Mouse (Mus musculus) heart, embryonic 13.5 days (tissue): ENCODE results near the gene A830031A19Rik. TPM values are rescaled to one million over a fixed set of nuclear protein-coding genes. Genes with fewer than 3 reads are reported as not detected.

Experiments used
- ATAC-seq: fragments of 200-750 bp; cut with Nextera tagmentation; 2 replicates; pipeline ENCODE4 v1.8.0; 2017; ENCODE audit warnings: moderate TSS enrichment; ENCODE audit not compliant: insufficient number of reproducible peaks, low FRiP score, low TSS enrichment; ENCODE audit errors: extremely low read depth
- H3K27ac ChIP-seq: fragments of 300-500 bp; sonication (generic); replicated peaks from 2 replicates; pipeline ENCODE4 v1.5.1; 2015; ENCODE audit warnings: moderate library complexity, mild to moderate bottlenecking, inconsistent platforms
- H3K27me3 ChIP-seq: fragments of 300-500 bp; sonication (generic); replicated peaks from 2 replicates; pipeline ENCODE4 v1.6.1; 2015; ENCODE audit warnings: mild to moderate bottlenecking, inconsistent platforms
- H3K36me3 ChIP-seq: fragments of 300-500 bp; sonication (generic); 2 replicates; pipeline ENCODE4 v1.6.1; 2015; ENCODE audit warnings: mild to moderate bottlenecking, inconsistent platforms
- H3K4me1 ChIP-seq: fragments of 300-500 bp; sonication (generic); 2 replicates; pipeline ENCODE4 v1.6.1; 2015; ENCODE audit warnings: inconsistent platforms
- H3K4me2 ChIP-seq: fragments of 300-500 bp; sonication (generic); 2 replicates; pipeline ENCODE4 v1.6.1; 2015; ENCODE audit warnings: inconsistent platforms, mild to moderate bottlenecking, moderate library complexity
- H3K4me3 ChIP-seq: fragments of 300-500 bp; sonication (generic); 2 replicates; pipeline ENCODE4 v1.5.1; 2015; ENCODE audit warnings: moderate library complexity, mild to moderate bottlenecking, inconsistent platforms
- H3K9ac ChIP-seq: fragments of 300-500 bp; sonication (generic); 2 replicates; pipeline ENCODE4 v1.6.1; 2015; ENCODE audit warnings: inconsistent platforms, mild to moderate bottlenecking, moderate library complexity
- H3K9me3 ChIP-seq: fragments of 300-500 bp; sonication (generic); 2 replicates; pipeline ENCODE4 v1.6.1; 2016; ENCODE audit warnings: inconsistent platforms
- WGBS: fragments of 180-500 bp; shearing (Covaris S2); methylation state at CpG from one replicate; pipeline ENCODE4 v1.1.7; 2015; ENCODE audit warnings: mixed read lengths; 5-methylcytosine and 5-hydroxymethylcytosine counted together
- microRNA-seq: library from miRNA; unstranded; fragments of <30 nt; microRNA quantifications from one replicate; pipeline ENCODE4, GENCODE M21; 2016
- polyA plus RNA-seq: library from polyadenylated mRNA; unstranded; fragments of >200 nt; fragmentation: Nextera tagmentation; extraction: Ambion mirVana; gene quantifications from 2 replicates; pipeline ENCODE4 v1.2.1, GENCODE M21; 2015

The A830031A19Rik gene
- polyA plus RNA-seq, 1 experiment from 2014 or later: not detected

DNA sequence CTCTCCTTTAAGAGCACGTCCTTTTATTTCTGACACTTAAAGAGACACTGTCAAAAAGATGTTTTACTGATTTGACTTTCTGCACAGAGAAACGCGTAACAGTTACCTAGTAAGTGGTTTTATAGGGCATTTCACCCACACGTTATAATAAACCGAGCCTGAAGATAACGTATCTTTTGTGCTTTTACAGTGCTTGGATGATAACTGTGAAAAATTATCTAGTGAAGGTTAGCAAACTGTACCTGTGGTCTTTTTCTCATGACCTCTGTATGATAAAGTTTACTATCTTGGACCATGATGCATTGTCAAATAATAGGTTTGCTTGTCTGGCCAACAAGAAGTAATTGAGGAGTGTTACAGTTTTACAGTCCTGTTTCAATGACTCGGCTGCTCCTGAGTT, 74.2 kb downstream of the A830031A19Rik start:
- Histone ChIP-seq H3K36me3 (no peaks in the 10 kb centered on the region), H3K27ac (no peak overlapping the region), H3K27me3 (no peaks in the 10 kb centered on the region), H3K9ac (no peak overlapping the region), H3K4me3 (no peak overlapping the region), H3K4me2 (no peak overlapping the region), H3K9me3 (no peaks in the 10 kb centered on the region), H3K4me1 (peaks cover 2% of the 10 kb centered on the region; the same call in 1 of the 2 replicates)
- ATAC-seq: no peak
- WGBS: 66% methylated on average over 7 of the region's 7 CpGs

Small RNA genes within 50 kb of the gene (microRNA-seq; reads per million reads assigned to microRNA genes)
- not detected for gene Gm44381

Other genes starting within 250 kb of the A830031A19Rik start
- gene Papolg, start 179.8 kb downstream of the A830031A19Rik start, polyA plus RNA-seq: 8.6 and 9.1 TPM in 2 replicates
- 15.3 and 15.9 TPM in 2 replicates for gene Bcl11a, start 3.0 kb upstream of the A830031A19Rik start, polyA plus RNA-seq